Mouse (Mus musculus): ENCODE data around the gene Nlrc4.

- TF ChIP-seq MAFK (IDR thresholded peaks at IDR 0.05; ENCODE audit: insufficient read depth, low read depth, low read length) = no peak
- no peak for TF ChIP-seq CHD2 (IDR thresholded peaks at IDR 0.05; ENCODE audit: low read depth, low read length)
- no peak for TF ChIP-seq HCFC1 (IDR thresholded peaks at IDR 0.05; ENCODE audit: borderline replicate concordance, insufficient read depth, low read length)
- no peak for TF ChIP-seq ZC3H11A (IDR thresholded peaks at IDR 0.05; ENCODE audit: borderline replicate concordance, low read depth, low read length)
These were observed 21.6 kb upstream of the Nlrc4 start for GRCm38 (mm10) chr17:74480361-74481069.

Data from ES-E14 (cell line).